Mouse (Mus musculus) C2C12 (cell line): ENCODE results near the gene Sept8.

Source experiments
- CEBPB ChIP-seq: IDR thresholded peaks from one replicate; pipeline ENCODE4 v1.6.1; 2011; ENCODE audit warnings: low read depth, mild to moderate bottlenecking, control low read depth, moderate library complexity
- CTCF ChIP-seq: IDR thresholded peaks from one replicate; pipeline ENCODE4 v1.5.1; 2011; ENCODE audit not compliant: control insufficient read depth, insufficient read depth, insufficient read length
- MYOD1 ChIP-seq: IDR thresholded peaks from one replicate; pipeline ENCODE4 v1.6.1; 2011; ENCODE audit warnings: low read depth; ENCODE audit not compliant: control insufficient read depth, insufficient read length
- MYOG ChIP-seq: IDR thresholded peaks from one replicate; pipeline ENCODE4 v1.6.1; 2011; ENCODE audit not compliant: control insufficient read depth, insufficient read length; ENCODE audit errors: extremely low read depth
- USF1 ChIP-seq: IDR thresholded peaks from one replicate; pipeline ENCODE4 v1.6.1; 2011; ENCODE audit warnings: low read depth, mild to moderate bottlenecking, control low read depth, moderate library complexity

- TF ChIP-seq MYOD1 (no peak), CTCF (no peak), CEBPB (no peak), MYOG (no peak), USF1 (no peak)
Observed at GRCm38 (mm10) chr11:53478383-53479170, 40.5 kb upstream of the Sept8 start.
